Mouse (Mus musculus): ENCODE measurements around the gene Ppp1r2. TPM values are rescaled to one million over a fixed set of nuclear protein-coding genes. Genes with fewer than 3 reads are reported as not detected.

Ppp1r2 gene
- polyA plus RNA-seq, 1 experiment, result 38.9 TPM

DNA sequence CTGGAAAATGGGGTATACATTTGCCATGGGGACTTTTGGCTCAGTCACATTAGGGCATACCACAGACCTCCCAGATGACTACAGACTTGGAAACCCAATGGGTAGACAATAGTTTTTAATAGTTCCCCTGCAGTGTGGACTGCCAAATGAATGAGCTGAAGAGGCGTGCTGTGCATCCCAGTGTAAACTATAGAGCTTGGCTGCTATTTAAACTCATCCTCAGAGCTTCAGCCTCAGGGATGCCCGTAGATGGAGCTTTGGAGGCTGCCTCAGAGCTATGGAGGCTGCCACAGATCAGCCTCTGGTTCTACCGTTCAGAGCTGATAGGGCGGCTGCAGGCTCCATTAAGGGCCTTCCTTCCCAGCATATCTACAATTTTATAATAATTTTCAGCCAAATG is 40.2 kb upstream of the Ppp1r2 start:
- TF ChIP-seq CTCF (IDR thresholded peaks at IDR 0.05; ENCODE audit: control insufficient read depth, insufficient read depth, insufficient replicate concordance, low read depth, low read length), result no peak
- TF ChIP-seq POLR2A (IDR thresholded peaks at IDR 0.05; ENCODE audit: control insufficient read depth, low read depth, low read length), result no peak
- Histone ChIP-seq H3K4me3 (ENCODE audit: control insufficient read depth, low read depth, low read length) (no peak overlapping the region), H3K36me3 (ENCODE audit: control insufficient read depth, insufficient read depth, low read length) (no peaks in the 10 kb centered on the region), H3K4me1 (ENCODE audit: control insufficient read depth, insufficient read depth, low read length) (no peaks in the 10 kb centered on the region; the same call in none of the 2 replicates), H3K27me3 (ENCODE audit: control insufficient read depth, insufficient read depth, low read length) (no peaks in the 10 kb centered on the region), H3K27ac (ENCODE audit: control insufficient read depth, insufficient read depth, low read depth, low read length) (no peak overlapping the region)

DNA sequence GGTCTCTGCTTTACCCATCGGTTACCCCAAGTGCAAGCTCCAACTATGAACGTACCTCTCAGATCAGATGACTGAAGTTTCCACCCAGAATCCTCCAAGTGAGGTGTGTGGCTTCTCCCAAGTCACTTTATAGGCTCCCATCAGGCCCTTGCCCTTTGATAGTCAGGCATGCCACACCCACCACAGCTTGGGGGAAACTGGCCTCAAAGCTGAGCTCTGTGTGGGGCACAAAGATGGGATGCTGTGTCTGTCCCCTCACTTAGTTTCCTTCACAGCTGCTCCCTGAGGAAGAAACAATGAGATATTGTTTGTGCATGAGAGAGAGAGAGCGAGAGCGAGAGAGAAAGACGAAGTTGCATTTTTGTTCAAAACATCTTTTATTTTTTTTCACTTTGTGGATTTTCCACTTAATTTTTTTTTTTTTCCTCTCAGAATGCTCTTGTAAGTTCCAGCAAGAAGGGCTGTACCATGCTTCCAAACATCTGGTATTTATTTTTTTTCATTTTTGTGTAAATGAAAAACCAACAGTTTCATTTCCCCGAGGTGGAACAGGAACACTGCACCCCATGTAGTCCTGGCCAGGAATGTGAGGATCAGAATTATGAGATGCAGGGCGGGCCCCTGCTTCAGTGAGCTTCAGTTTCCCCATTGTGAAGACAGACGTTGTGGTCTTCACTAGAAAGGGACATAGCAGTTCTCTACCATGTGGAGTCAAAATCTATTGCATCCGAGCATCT is 39.6 kb upstream of the Ppp1r2 start, which contains the start of gene Apod:
Gene Apod, minus strand, starts transcription at position 312 of the 737 bp plus-strand sequence.
- H3K27ac ChIP-seq (ENCODE audit: control insufficient read depth, insufficient read depth, low read depth, low read length), result peak within 1 kb of the TSS; percentile 43
- no peaks in the 10 kb centered on the region for H3K36me3 ChIP-seq (ENCODE audit: control insufficient read depth, insufficient read depth, low read length)
- no peaks in the 10 kb centered on the region for H3K27me3 ChIP-seq (ENCODE audit: control insufficient read depth, insufficient read depth, low read length)
- no peaks in the 10 kb centered on the region; the same call in none of the 2 replicates for H3K4me1 ChIP-seq (ENCODE audit: control insufficient read depth, insufficient read depth, low read length)
- no peak within 1 kb of the TSS for H3K4me3 ChIP-seq (ENCODE audit: control insufficient read depth, low read depth, low read length)
- TF ChIP-seq CTCF (IDR thresholded peaks at IDR 0.05; ENCODE audit: control insufficient read depth, insufficient read depth, insufficient replicate concordance, low read depth, low read length) (no peak), POLR2A (IDR thresholded peaks at IDR 0.05; ENCODE audit: control insufficient read depth, low read depth, low read length) (no peak)

DNA sequence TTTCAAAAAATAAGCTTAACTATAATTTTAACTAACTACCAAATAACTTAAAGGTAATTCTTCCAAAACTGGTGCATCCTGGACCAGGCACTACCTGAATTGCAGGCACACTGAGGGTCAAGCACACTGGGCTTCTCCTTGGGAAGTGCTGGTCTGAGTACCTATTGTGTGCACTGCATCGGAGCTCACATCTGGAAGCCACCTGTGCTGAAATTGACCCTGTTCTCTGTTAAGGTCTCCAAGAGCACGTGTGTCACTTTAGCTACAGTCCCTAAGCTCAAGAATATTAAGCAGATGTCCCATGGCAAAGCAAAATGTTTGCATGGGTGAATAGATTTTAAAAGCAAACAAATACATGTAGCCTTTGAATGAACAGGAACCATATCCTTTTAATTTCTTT is 38.5 kb upstream of the Ppp1r2 start:
- Histone ChIP-seq H3K27me3 (ENCODE audit: control insufficient read depth, insufficient read depth, low read length) (no peaks in the 10 kb centered on the region), H3K27ac (ENCODE audit: control insufficient read depth, insufficient read depth, low read depth, low read length) (no peak overlapping the region), H3K4me3 (ENCODE audit: control insufficient read depth, low read depth, low read length) (no peak overlapping the region), H3K36me3 (ENCODE audit: control insufficient read depth, insufficient read depth, low read length) (no peaks in the 10 kb centered on the region), H3K4me1 (ENCODE audit: control insufficient read depth, insufficient read depth, low read length) (no peaks in the 10 kb centered on the region; the same call in 1 of the 2 replicates)
- TF ChIP-seq POLR2A (IDR thresholded peaks at IDR 0.05; ENCODE audit: control insufficient read depth, low read depth, low read length) (no peak), CTCF (IDR thresholded peaks at IDR 0.05; ENCODE audit: control insufficient read depth, insufficient read depth, insufficient replicate concordance, low read depth, low read length) (no peak)

DNA sequence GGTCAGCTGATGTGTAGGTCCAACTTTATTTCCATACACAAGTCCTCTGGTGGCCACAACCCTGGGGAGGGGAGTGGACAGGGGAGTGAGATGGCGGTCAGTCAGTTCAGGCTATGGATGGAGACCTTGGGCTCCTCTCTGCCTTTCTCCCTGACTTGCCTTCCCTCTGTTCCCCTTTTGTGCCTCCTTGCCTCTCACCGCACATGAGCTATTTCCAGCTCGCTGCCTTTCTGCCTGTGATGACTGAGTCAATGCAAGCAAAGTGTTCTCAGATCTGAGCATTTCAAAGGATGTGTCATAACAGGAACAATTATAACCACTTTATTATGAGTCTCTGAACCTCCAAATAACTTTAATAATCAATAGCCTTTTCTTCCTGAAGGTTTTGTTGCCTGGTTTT is 37.2 kb upstream of the Ppp1r2 start:
- Histone ChIP-seq H3K27ac (ENCODE audit: control insufficient read depth, insufficient read depth, low read depth, low read length) (no peak overlapping the region), H3K27me3 (ENCODE audit: control insufficient read depth, insufficient read depth, low read length) (no peaks in the 10 kb centered on the region), H3K36me3 (ENCODE audit: control insufficient read depth, insufficient read depth, low read length) (no peaks in the 10 kb centered on the region), H3K4me1 (ENCODE audit: control insufficient read depth, insufficient read depth, low read length) (no peaks in the 10 kb centered on the region), H3K4me3 (ENCODE audit: control insufficient read depth, low read depth, low read length) (no peak overlapping the region)
- TF ChIP-seq CTCF (IDR thresholded peaks at IDR 0.05; ENCODE audit: control insufficient read depth, insufficient read depth, insufficient replicate concordance, low read depth, low read length), result no peak
- no peak for TF ChIP-seq POLR2A (IDR thresholded peaks at IDR 0.05; ENCODE audit: control insufficient read depth, low read depth, low read length)

DNA sequence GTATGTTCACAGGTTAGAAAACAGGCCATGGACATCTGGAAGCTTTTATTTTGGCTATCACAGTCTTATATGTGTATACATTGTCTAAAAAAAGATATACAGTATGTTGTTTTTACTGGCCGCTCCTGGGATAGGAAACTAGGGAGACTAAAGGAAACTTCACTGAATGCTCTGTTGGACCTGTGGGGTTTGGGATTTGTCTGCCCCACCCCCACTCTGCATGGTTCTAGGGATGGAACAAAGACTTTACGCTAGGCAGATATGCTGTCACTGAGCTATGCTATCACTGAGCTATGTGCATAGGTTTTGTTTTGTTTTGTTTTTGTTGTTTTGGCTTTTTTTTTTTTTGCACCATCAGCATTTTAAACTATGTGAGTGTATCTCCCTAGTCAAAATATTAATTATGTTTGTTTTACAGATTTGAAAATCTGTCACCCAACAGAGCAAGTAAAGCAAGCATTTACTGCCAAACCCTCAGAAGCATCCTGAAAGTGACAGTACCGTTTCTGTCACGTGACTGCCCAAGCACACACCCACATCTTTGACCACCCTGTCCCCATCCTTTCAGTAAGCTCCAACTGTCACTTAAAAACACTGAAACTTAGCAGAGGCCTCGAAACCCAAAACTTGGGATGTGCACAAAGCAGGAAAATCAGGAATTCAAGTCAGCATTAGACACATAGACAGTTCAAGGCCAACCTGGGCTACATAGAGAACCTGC is 30.3 kb upstream of the Ppp1r2 start:
- Histone ChIP-seq H3K36me3 (ENCODE audit: control insufficient read depth, insufficient read depth, low read length) (no peaks in the 10 kb centered on the region), H3K4me3 (ENCODE audit: control insufficient read depth, low read depth, low read length) (no peak overlapping the region), H3K27me3 (ENCODE audit: control insufficient read depth, insufficient read depth, low read length) (no peaks in the 10 kb centered on the region), H3K27ac (ENCODE audit: control insufficient read depth, insufficient read depth, low read depth, low read length) (no peak overlapping the region), H3K4me1 (ENCODE audit: control insufficient read depth, insufficient read depth, low read length) (peaks cover 5% of the 10 kb centered on the region)
- TF ChIP-seq POLR2A (IDR thresholded peaks at IDR 0.05; ENCODE audit: control insufficient read depth, low read depth, low read length) (no peak), CTCF (IDR thresholded peaks at IDR 0.05; ENCODE audit: control insufficient read depth, insufficient read depth, insufficient replicate concordance, low read depth, low read length) (no peak)

DNA sequence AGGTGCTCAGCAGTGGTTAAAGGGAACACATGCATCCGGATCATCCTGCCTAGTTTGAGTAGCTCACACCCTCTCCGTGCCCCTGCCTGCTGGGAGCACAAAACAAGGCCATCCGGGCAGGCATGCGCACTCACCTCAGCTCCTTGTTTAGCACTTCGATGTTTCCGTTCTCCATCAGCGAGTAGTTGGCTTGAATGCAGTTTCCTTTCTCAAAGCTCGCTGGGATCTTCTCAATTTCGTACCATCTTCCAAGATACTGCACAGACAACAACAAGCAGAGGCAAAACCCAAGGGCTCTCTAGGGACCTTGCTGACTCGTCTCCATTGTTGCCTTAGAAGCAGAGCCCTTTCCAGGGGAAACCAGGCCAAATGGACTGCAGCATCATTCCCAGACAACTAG is 28.2 kb upstream of the Ppp1r2 start:
- peaks cover 7% of the 10 kb centered on the region for H3K4me1 ChIP-seq (ENCODE audit: control insufficient read depth, insufficient read depth, low read length)

DNA sequence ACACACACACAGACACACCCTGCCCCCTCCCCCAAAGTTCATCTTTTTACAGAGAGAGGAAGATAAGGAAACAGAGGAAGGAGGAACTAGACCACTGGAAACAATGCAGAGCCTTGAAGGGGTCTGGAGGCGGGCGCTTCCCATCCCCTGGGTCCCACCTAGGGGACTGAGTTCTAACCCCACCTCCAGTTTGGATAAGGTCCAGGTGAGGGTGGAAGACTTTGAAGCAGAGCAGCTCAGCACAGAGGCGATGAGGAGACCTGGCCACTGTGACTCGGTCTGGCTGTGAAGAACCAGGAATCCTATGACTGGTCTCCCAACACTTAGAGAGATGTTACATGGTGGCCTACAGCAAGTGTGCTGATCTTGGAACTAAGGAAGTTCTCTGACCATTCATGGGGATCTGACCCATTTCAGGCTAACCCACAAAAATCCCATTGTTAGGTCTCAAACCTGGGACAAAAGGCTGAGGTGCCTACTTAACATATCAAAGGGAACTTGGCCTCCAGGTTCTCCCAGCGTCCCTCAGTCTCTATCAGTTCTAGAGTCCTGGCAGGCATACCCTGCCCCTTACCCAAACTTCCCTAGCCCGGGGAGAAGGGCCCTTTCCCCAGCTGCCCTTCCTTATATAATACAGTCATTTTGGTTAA is 25.9 kb upstream of the Ppp1r2 start:
- TF ChIP-seq CTCF (IDR thresholded peaks at IDR 0.05; ENCODE audit: control insufficient read depth, insufficient read depth, insufficient replicate concordance, low read depth, low read length), result no peak
- no peak for TF ChIP-seq POLR2A (IDR thresholded peaks at IDR 0.05; ENCODE audit: control insufficient read depth, low read depth, low read length)
- Histone ChIP-seq H3K4me3 (ENCODE audit: control insufficient read depth, low read depth, low read length) (no peak overlapping the region), H3K27ac (ENCODE audit: control insufficient read depth, insufficient read depth, low read depth, low read length) (no peak overlapping the region)

More for the DNA sequence above, 28.2 kb upstream of the Ppp1r2 start:
- peak overlapping the region; percentile 50 for H3K4me3 ChIP-seq (ENCODE audit: control insufficient read depth, low read depth, low read length)
- TF ChIP-seq POLR2A (IDR thresholded peaks at IDR 0.05; ENCODE audit: control insufficient read depth, low read depth, low read length) (no peak), CTCF (IDR thresholded peaks at IDR 0.05; ENCODE audit: control insufficient read depth, insufficient read depth, insufficient replicate concordance, low read depth, low read length) (no peak)
- no peaks in the 10 kb centered on the region for H3K36me3 ChIP-seq (ENCODE audit: control insufficient read depth, insufficient read depth, low read length)
- H3K27ac ChIP-seq (ENCODE audit: control insufficient read depth, insufficient read depth, low read depth, low read length), result peak overlapping the region; percentile 58
- H3K27me3 ChIP-seq (ENCODE audit: control insufficient read depth, insufficient read depth, low read length), result no peaks in the 10 kb centered on the region

More for the DNA sequence above, 25.9 kb upstream of the Ppp1r2 start:
- no peaks in the 10 kb centered on the region for H3K27me3 ChIP-seq (ENCODE audit: control insufficient read depth, insufficient read depth, low read length)
- peaks cover 7% of the 10 kb centered on the region for H3K4me1 ChIP-seq (ENCODE audit: control insufficient read depth, insufficient read depth, low read length)
- H3K36me3 ChIP-seq (ENCODE audit: control insufficient read depth, insufficient read depth, low read length), result no peaks in the 10 kb centered on the region
